Mouse (Mus musculus): ENCODE results near the gene Fcho1. TPM values are rescaled to one million over a fixed set of nuclear protein-coding genes. Genes with fewer than 3 reads are reported as not detected.

Fcho1 gene
- total RNA-seq, 1 experiment from 2014 or later, result 99.4 TPM

DNA sequence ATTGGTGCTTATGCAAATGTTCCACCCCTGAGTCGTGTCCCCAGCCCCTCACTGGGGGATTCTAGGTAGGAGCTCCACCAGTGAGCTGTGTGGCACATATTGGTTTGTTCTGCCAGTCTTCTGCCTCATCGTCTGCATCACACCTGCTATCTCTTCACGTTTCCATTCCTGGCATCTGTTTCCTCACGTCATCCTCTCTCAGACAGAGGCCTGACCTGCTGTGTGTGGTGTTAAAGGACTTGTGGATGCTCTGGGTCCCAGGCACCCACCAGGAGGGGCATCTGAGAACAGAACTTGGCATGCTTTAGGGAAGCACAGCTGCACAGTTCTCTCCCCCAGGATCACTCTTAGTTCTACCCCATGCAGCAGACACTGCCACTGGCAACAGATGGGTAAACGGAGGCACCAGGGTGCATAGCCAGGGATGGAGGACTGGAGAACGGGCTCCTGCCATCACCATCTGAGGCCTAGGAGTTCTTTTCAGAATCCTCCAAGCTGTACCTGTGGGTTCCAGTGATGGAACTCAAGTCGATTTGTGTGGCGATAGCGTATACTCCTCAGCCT, 50.0 kb downstream of the Fcho1 start:
- no peak for ATAC-seq (replicated peaks in 1 of 2; ENCODE audit: insufficient read depth in 1 of 2, low FRiP score in 2 of 2, low TSS enrichment in 1 of 2, low read depth in 1 of 2, poor library complexity in 2 of 2, severe bottlenecking in 2 of 2)

- ATAC-seq (replicated peaks in 1 of 2; ENCODE audit: insufficient read depth in 1 of 2, low FRiP score in 2 of 2, low TSS enrichment in 1 of 2, low read depth in 1 of 2, poor library complexity in 2 of 2, severe bottlenecking in 2 of 2), result no peak
These were observed 51.4 kb downstream of the Fcho1 start for GRCm38 (mm10) chr8:71674071-71674470.

- ATAC-seq (replicated peaks in 1 of 2; ENCODE audit: insufficient read depth in 1 of 2, low FRiP score in 2 of 2, low TSS enrichment in 1 of 2, low read depth in 1 of 2, poor library complexity in 2 of 2, severe bottlenecking in 2 of 2), result no peak
These were observed 53.3 kb downstream of the Fcho1 start for GRCm38 (mm10) chr8:71672168-71672735.

- ATAC-seq (replicated peaks in 1 of 2; ENCODE audit: insufficient read depth in 1 of 2, low FRiP score in 2 of 2, low TSS enrichment in 1 of 2, low read depth in 1 of 2, poor library complexity in 2 of 2, severe bottlenecking in 2 of 2), result peak; percentile 47 to 54
These were observed 54.0 kb downstream of the Fcho1 start, which contains the start of gene Unc13a for GRCm38 (mm10) chr8:71671549-71671965. TSS of gene Unc13a (minus strand) at chr8:71671757.

DNA sequence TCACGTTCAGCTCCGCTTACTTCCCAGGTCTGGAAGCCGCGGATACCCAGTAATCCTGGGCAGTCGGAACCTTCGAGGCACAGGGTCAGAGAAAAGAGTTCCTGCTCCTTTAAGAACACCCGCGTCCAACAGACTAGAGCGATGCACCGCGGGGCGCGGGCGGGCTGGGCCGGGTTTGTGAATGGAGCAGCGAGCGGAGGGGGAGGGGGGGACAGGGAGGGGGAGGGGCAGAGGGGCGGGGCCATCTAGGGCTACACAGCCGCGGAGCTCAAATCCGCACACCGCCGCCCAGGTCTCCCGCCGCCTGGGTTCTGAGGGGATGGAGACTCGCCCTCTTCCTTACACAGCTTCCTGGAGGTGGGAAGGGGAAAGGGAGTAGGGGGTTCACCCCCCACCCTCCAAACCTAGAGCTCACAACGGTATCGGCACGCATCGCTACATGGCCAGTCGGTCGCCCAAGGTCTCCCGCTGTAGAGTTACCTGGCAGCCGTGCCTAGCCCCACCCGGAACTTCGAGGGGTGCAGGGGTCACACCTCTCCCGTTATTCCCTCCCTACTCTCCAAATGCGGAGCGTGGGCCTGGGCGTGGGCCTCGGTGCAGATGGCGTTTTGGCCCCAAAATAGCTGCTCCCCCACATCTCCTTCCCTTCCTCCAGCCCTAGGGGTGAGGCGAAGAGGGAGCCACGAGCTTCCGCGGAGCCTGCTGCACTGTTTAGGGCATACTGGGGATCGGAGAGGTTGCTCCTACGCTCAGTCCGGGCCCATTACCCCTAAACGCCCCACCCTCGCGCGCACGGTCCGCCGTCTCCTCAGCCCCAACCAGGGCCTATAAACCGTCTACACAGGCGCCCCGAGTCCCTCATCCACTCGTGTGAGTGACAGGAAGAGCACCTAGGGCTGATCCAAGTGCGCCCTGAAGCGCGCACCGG, 54.6 kb downstream of the Fcho1 start:
- ATAC-seq (replicated peaks in 1 of 2; ENCODE audit: insufficient read depth in 1 of 2, low FRiP score in 2 of 2, low TSS enrichment in 1 of 2, low read depth in 1 of 2, poor library complexity in 2 of 2, severe bottlenecking in 2 of 2), result peak in 1 of 2 experiments; percentile 6; a peak in 1 of 4 replicates

DNA sequence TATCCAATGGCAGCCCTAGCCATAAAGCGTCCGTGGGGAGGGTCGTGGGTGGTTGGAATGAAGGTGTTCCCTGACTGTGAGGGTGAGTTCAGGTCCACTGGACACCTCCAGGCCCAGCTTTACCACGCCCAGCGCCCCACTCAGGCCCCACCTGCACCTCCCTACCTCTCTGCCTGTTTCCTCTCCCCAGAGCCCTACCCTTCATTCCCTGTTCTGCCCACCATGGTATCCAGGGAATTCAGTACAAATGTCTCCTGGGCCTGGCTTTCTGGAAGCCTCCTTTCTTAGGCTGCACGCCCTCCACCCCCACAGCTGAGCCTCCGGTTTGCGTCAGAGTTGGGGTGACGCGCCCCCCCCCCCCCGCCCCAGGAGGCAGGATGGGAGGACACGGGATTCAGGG, 55.3 kb downstream of the Fcho1 start:
- ATAC-seq (replicated peaks in 1 of 2; ENCODE audit: insufficient read depth in 1 of 2, low FRiP score in 2 of 2, low TSS enrichment in 1 of 2, low read depth in 1 of 2, poor library complexity in 2 of 2, severe bottlenecking in 2 of 2), result no peak

DNA sequence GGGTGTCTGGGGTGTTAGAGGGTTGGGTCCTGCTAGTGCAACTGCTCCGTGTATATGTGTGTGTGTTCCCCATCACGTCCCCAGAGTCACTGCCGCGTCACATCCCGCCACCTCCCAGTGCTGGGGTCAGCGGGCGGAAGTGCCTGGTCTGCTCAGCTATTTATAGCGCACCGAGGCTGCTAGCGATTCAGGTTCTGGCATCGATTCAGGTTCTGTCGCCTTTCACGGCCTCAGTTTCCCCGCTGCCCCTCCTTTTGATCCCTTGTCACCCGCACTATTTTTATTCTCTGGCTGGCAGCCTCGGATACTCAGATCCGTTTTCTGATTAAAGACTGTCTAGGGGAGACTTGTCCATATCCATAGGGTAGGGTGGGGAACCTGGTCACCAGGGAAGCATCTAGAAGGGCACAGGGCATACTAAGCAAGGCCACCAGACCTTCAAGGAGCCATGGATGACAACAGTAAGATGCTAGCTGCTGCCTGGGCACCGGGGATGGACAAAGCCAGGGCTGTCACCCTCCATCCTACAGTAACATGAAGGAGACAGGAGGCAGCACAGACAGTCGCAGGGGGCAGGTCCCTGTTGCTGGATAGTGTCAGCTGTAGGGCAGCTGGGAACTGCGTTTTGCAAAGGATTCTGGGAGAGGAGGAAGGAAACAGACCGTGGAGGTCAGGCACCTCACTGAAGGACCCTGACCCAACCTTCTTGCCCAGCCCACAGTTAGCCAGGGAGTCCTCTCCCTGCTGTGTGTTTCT, 57.1 kb downstream of the Fcho1 start:
- peak; percentile 58 to 65 for ATAC-seq (replicated peaks in 1 of 2; ENCODE audit: insufficient read depth in 1 of 2, low FRiP score in 2 of 2, low TSS enrichment in 1 of 2, low read depth in 1 of 2, poor library complexity in 2 of 2, severe bottlenecking in 2 of 2)

GRCm38 (mm10) chr8:71667256-71667655, 58.3 kb downstream of the Fcho1 start:
- ATAC-seq (replicated peaks in 1 of 2; ENCODE audit: insufficient read depth in 1 of 2, low FRiP score in 2 of 2, low TSS enrichment in 1 of 2, low read depth in 1 of 2, poor library complexity in 2 of 2, severe bottlenecking in 2 of 2), result no peak

DNA sequence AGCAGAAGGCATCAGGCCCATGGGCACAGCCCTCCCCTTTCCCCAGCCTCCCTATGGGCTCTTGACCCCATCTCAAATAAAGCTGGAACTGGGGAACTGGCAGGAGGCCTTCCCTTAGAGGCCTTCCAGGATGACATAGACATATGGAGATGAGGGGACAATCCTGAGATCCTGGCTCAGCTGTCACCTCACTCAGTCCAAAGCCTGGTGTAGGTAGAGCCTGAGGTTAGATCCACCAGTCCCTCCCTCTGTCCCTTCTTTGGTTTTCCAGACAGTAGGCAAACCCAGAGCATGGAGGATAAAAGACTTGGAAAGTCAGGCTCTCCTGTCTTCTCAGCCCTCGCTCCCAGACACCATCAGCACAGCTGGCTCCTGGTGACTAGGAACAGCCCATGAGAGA, 58.7 kb downstream of the Fcho1 start:
- ATAC-seq (replicated peaks in 1 of 2; ENCODE audit: insufficient read depth in 1 of 2, low FRiP score in 2 of 2, low TSS enrichment in 1 of 2, low read depth in 1 of 2, poor library complexity in 2 of 2, severe bottlenecking in 2 of 2), result no peak

DNA sequence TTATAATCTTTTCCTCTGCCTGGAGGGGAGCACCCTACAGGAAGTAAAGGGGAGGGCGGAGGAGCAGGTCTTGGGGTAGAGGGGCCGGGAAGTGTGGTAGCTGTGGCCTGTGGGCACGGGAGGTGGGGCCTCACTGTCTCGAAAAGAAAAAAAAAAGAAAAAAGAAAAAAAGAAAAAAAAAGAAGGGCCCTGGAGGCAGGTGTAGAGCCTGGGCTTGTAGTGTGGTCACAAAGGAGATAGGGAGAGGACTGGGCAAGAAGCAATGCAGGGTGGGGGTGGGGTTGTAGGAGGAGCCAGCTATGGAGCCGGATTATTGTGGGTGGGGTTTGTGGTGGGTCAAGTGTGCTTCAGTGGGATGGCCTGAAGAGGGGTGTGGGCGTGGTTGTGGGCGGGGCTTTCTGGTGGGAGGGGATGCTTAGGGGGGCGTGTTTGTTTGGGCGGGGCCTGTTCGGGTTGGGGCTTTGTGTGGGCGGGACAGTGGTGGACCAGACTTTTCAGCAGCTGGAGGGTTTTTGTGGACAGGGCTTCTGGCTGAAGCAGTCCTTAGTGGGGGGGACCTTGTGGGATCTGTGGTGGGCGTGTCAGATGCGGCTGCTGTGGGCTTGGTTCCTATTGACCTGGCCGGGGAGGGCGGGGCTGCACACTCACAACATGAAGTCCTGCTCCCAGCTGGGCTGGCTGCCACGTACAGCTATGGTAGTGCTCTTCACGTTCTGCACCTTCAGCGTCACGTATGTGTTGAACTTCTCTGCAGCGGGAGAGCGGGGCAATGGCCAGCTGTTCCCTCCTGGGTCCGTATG, 60.0 kb downstream of the Fcho1 start:
- ATAC-seq (replicated peaks in 1 of 2; ENCODE audit: insufficient read depth in 1 of 2, low FRiP score in 2 of 2, low TSS enrichment in 1 of 2, low read depth in 1 of 2, poor library complexity in 2 of 2, severe bottlenecking in 2 of 2), result peak; percentile 47 to 60

- ATAC-seq (replicated peaks in 1 of 2; ENCODE audit: insufficient read depth in 1 of 2, low FRiP score in 2 of 2, low TSS enrichment in 1 of 2, low read depth in 1 of 2, poor library complexity in 2 of 2, severe bottlenecking in 2 of 2), result peak; percentile 56 to 70
These were observed 65.0 kb downstream of the Fcho1 start for GRCm38 (mm10) chr8:71660325-71661120.

DNA sequence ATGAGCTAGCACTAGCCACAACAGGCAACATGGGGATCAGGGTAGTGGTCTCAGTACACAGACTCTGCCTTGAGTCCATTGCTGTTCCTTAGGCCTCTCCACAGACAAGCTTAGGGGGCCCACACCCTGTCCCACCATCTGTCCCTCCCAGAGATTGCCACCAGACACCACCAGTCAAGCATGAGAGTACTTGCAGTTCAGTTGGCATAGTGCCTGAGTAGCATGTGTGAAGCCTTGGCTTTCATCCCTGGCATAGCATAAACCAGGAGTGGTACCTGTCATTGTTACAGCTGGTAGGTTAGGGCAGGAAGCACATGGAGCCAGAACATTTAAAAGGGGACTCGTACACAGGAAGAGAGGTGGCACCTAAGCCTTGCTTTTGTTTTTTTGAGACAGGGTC, 65.8 kb downstream of the Fcho1 start:
- no peak for ATAC-seq (replicated peaks in 1 of 2; ENCODE audit: insufficient read depth in 1 of 2, low FRiP score in 2 of 2, low TSS enrichment in 1 of 2, low read depth in 1 of 2, poor library complexity in 2 of 2, severe bottlenecking in 2 of 2)

DNA sequence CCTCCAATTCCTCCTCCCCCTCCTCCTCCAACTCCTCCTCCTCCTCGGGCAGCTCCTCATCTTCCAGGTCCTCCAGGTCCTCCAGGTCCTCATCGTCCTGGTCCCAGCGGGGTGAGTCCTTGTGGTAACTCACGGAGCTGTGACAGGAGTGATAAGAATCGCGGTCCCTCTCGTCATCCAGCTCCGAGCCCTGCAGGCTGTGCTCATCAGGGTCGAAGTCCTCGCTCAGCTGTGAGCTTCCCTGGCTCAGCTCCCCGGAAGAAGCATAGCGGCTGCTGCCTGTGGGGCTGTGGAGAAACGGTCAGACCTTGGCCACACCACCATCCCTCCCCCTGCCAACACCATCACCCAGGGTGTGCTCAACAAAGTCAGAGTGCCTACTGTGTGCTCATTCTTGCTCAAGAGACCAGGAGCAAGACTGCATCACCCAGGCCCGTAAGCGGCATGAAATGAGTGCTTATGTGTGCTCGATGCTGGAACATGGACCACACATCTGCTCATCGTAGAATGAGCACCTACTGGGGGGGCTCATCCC, 66.9 kb downstream of the Fcho1 start:
- no peak for ATAC-seq (replicated peaks in 1 of 2; ENCODE audit: insufficient read depth in 1 of 2, low FRiP score in 2 of 2, low TSS enrichment in 1 of 2, low read depth in 1 of 2, poor library complexity in 2 of 2, severe bottlenecking in 2 of 2)

Data from hematopoietic stem cell, adult 5-6 weeks (primary cell).